Mouse (Mus musculus) stomach, embryonic 15.5 days (tissue): ENCODE data around the gene Mpdu1. TPM values are rescaled to one million over a fixed set of nuclear protein-coding genes. Genes with fewer than 3 reads are reported as not detected.

Experiments used
- ATAC-seq: fragments of 200-750 bp; cut with Nextera tagmentation; 2 replicates; pipeline ENCODE4 v1.8.0; 2017; ENCODE audit warnings: low read depth, moderate number of reproducible peaks, moderate TSS enrichment; ENCODE audit not compliant: insufficient read depth, low FRiP score
- H3K27ac ChIP-seq: fragments of 300-500 bp; sonication (generic); 2 replicates; pipeline ENCODE4 v1.5.1; 2015; ENCODE audit warnings: mild to moderate bottlenecking, inconsistent platforms
- H3K27me3 ChIP-seq: fragments of 300-500 bp; sonication (generic); replicated peaks from 2 replicates; pipeline ENCODE4 v1.6.1; 2015; ENCODE audit warnings: inconsistent platforms
- H3K36me3 ChIP-seq: fragments of 300-500 bp; sonication (generic); 2 replicates; pipeline ENCODE4 v1.6.1; 2015; ENCODE audit warnings: inconsistent platforms
- H3K4me1 ChIP-seq: fragments of 300-500 bp; sonication (generic); 2 replicates; pipeline ENCODE4 v1.6.1; 2015; ENCODE audit warnings: inconsistent platforms
- H3K4me2 ChIP-seq: fragments of 300-500 bp; sonication (generic); 2 replicates; pipeline ENCODE4 v1.6.1; 2015; ENCODE audit warnings: mild to moderate bottlenecking, inconsistent platforms
- H3K4me3 ChIP-seq: fragments of 300-500 bp; sonication (generic); replicated peaks from 2 replicates; pipeline ENCODE4 v1.5.1; 2015; ENCODE audit warnings: inconsistent platforms
- H3K9ac ChIP-seq: fragments of 300-500 bp; sonication (generic); 2 replicates; pipeline ENCODE4 v1.6.1; 2015; ENCODE audit warnings: inconsistent platforms
- H3K9me3 ChIP-seq: fragments of 300-500 bp; sonication (generic); 2 replicates; pipeline ENCODE4 v1.6.1; 2016; ENCODE audit warnings: inconsistent platforms
- WGBS: fragments of 180-500 bp; shearing (Covaris S2); methylation state at CpG from one replicate; pipeline ENCODE4 v1.1.7; 2015; 5-methylcytosine and 5-hydroxymethylcytosine counted together
- polyA plus RNA-seq: library from polyadenylated mRNA; unstranded; fragments of >200 nt; fragmentation: Nextera tagmentation; extraction: Ambion mirVana; gene quantifications from 2 replicates; pipeline ENCODE4 v1.2.1, GENCODE M21; 2015

The Mpdu1 gene
- polyA plus RNA-seq, 1 experiment from 2014 or later: 58.7 TPM

GRCm38 (mm10) chr11:69656617-69657461, 5.6 kb downstream of the Mpdu1 start:
- Histone ChIP-seq H3K4me2 (peak overlapping the region; percentile 40), H3K9me3 (no peaks in the 10 kb centered on the region), H3K4me3 (peak overlapping the region; percentile 13; the same call in 1 of the 2 replicates), H3K36me3 (peaks cover 34% of the 10 kb centered on the region), H3K27me3 (no peaks in the 10 kb centered on the region), H3K9ac (peak overlapping the region; percentile 4; the same call in 1 of the 2 replicates), H3K4me1 (peaks cover 27% of the 10 kb centered on the region), H3K27ac (peak overlapping the region; percentile 86)
- no peak for ATAC-seq
- WGBS: 67% methylated on average over 10 of the region's 10 CpGs

- Histone ChIP-seq H3K9ac (peak overlapping the region; percentile 5; the same call in 1 of the 2 replicates), H3K4me1 (peaks cover 20% of the 10 kb centered on the region), H3K36me3 (peaks cover 39% of the 10 kb centered on the region), H3K27ac (peak overlapping the region; percentile 86), H3K4me2 (peak overlapping the region; percentile 40), H3K9me3 (no peaks in the 10 kb centered on the region), H3K27me3 (no peaks in the 10 kb centered on the region), H3K4me3 (peak overlapping the region; percentile 22; the same call in 1 of the 2 replicates)
- ATAC-seq: no peak
- WGBS: 76% methylated on average over 5 of the region's 5 CpGs
Measured at GRCm38 (mm10) chr11:69656065-69656455, 6.4 kb downstream of the Mpdu1 start.

- peak within 1 kb of the TSS; percentile 86 for H3K27ac ChIP-seq
- WGBS: 21% methylated on average over 34 of the region's 34 CpGs
- peak within 1 kb of the TSS; percentile 40 for H3K4me2 ChIP-seq
- H3K4me3 ChIP-seq: peak within 1 kb of the TSS; percentile 22
- H3K27me3 ChIP-seq: no peaks in the 10 kb centered on the region
- peak; percentile 65; the same call in 1 of the 2 replicates for ATAC-seq
- no peaks in the 10 kb centered on the region for H3K9me3 ChIP-seq
- peak within 1 kb of the TSS; percentile 5; the same call in 1 of the 2 replicates for H3K9ac ChIP-seq
- peaks cover 20% of the 10 kb centered on the region for H3K4me1 ChIP-seq
- H3K36me3 ChIP-seq: peaks cover 45% of the 10 kb centered on the region
Measured at GRCm38 (mm10) chr11:69655264-69656064, 7.0 kb downstream of the Mpdu1 start, which contains the start of gene Sox15. TSS of gene Sox15 (plus strand) at chr11:69655314.

GRCm38 (mm10) chr11:69654760-69655159, 7.7 kb downstream of the Mpdu1 start:
- Histone ChIP-seq H3K27me3 (no peaks in the 10 kb centered on the region), H3K27ac (peak overlapping the region; percentile 86), H3K9me3 (no peaks in the 10 kb centered on the region), H3K4me1 (peaks cover 20% of the 10 kb centered on the region), H3K9ac (no peak overlapping the region), H3K4me2 (peak overlapping the region; percentile 40; the same call in 1 of the 2 replicates), H3K36me3 (peaks cover 52% of the 10 kb centered on the region), H3K4me3 (peak overlapping the region; percentile 22; the same call in 1 of the 2 replicates)
- 0 out of 2 replicates have a peak, but pooled peaks have one; percentile 18 for ATAC-seq
- 34% methylated on average over 9 of the region's 9 CpGs for WGBS

GRCm38 (mm10) chr11:69653399-69653798, 9.0 kb downstream of the Mpdu1 start:
- no peak overlapping the region for H3K4me2 ChIP-seq
- H3K36me3 ChIP-seq: peaks cover 56% of the 10 kb centered on the region
- no peak overlapping the region for H3K27ac ChIP-seq
- no peak overlapping the region for H3K4me3 ChIP-seq
- H3K4me1 ChIP-seq: peaks cover 20% of the 10 kb centered on the region
- H3K27me3 ChIP-seq: no peaks in the 10 kb centered on the region
- ATAC-seq: no peak
- WGBS: 69% methylated on average over 5 of the region's 5 CpGs
- no peaks in the 10 kb centered on the region for H3K9me3 ChIP-seq
- no peak overlapping the region for H3K9ac ChIP-seq

- H3K36me3 ChIP-seq: peaks cover 72% of the 10 kb centered on the region
- H3K4me2 ChIP-seq: no peak overlapping the region
- ATAC-seq: no peak
- no peaks in the 10 kb centered on the region for H3K4me1 ChIP-seq
- no peak overlapping the region for H3K4me3 ChIP-seq
- H3K9ac ChIP-seq: no peak overlapping the region
- 89% methylated on average over 5 of the region's 5 CpGs for WGBS
- H3K9me3 ChIP-seq: no peaks in the 10 kb centered on the region
- H3K27me3 ChIP-seq: no peaks in the 10 kb centered on the region
- H3K27ac ChIP-seq: no peak overlapping the region
Measured at GRCm38 (mm10) chr11:69645860-69646259, 16.6 kb downstream of the Mpdu1 start.

GRCm38 (mm10) chr11:69635471-69635870, 27.0 kb downstream of the Mpdu1 start:
- no peak overlapping the region for H3K9ac ChIP-seq
- no peak for ATAC-seq

GRCm38 (mm10) chr11:69633128-69633866, 29.1 kb downstream of the Mpdu1 start:
- Histone ChIP-seq H3K36me3 (no peaks in the 10 kb centered on the region), H3K4me1 (peaks cover 8% of the 10 kb centered on the region; the same call in 1 of the 2 replicates), H3K27me3 (no peaks in the 10 kb centered on the region), H3K4me3 (peak overlapping the region; percentile 98), H3K27ac (peak overlapping the region; percentile 97), H3K9me3 (no peaks in the 10 kb centered on the region), H3K4me2 (peak overlapping the region; percentile 64), H3K9ac (peak overlapping the region; percentile 99)
- ATAC-seq: peak; percentile 48
- WGBS: under 1% methylated on average over 32 of the region's 50 CpGs

More at GRCm38 (mm10) chr11:69635471-69635870, 27.0 kb downstream of the Mpdu1 start:
- 70% methylated on average over 3 of the region's 3 CpGs for WGBS
- Histone ChIP-seq H3K9me3 (no peaks in the 10 kb centered on the region), H3K4me1 (peaks cover 8% of the 10 kb centered on the region; the same call in 1 of the 2 replicates), H3K36me3 (peaks cover 12% of the 10 kb centered on the region), H3K4me2 (no peak overlapping the region), H3K27me3 (no peaks in the 10 kb centered on the region), H3K27ac (no peak overlapping the region), H3K4me3 (no peak overlapping the region)

- Histone ChIP-seq H3K4me2 (peak within 1 kb of the TSS; percentile 64), H3K36me3 (no peaks in the 10 kb centered on the region), H3K4me1 (peaks cover 8% of the 10 kb centered on the region; the same call in 1 of the 2 replicates), H3K4me3 (peak within 1 kb of the TSS; percentile 98), H3K27me3 (no peaks in the 10 kb centered on the region), H3K9me3 (no peaks in the 10 kb centered on the region), H3K9ac (peak within 1 kb of the TSS; percentile 99), H3K27ac (peak within 1 kb of the TSS; percentile 97)
- under 1% methylated on average over 49 of the region's 56 CpGs for WGBS
- ATAC-seq: peak; percentile 98
Measured at GRCm38 (mm10) chr11:69632284-69633089, 30.0 kb downstream of the Mpdu1 start, which contains the start of gene Fxr2. TSS of gene Fxr2 (plus strand) at chr11:69632990.

GRCm38 (mm10) chr11:69629802-69630201, 32.6 kb downstream of the Mpdu1 start:
- ATAC-seq: no peak
- Histone ChIP-seq H3K9me3 (no peaks in the 10 kb centered on the region), H3K4me1 (0 out of 2 replicates have a peak, but pooled peaks cover 7% of the 10 kb centered on the region), H3K9ac (no peak overlapping the region), H3K4me2 (no peak overlapping the region), H3K27me3 (no peaks in the 10 kb centered on the region), H3K36me3 (no peaks in the 10 kb centered on the region), H3K4me3 (no peak overlapping the region), H3K27ac (no peak overlapping the region)
- WGBS: 76% methylated on average over 1 of the region's 1 CpGs
